Mouse (Mus musculus): ENCODE data around the gene Gng12.
A peak's percentile ranks its signal among the peaks of the same experiment; 100 is the strongest.
"Not testable (repeated sequence)": the region's sequence is repeated elsewhere in the genome, so short reads cannot be mapped to it uniquely, and the experiment has no call there.

The Gng12 gene

GRCm38 (mm10) chr6:67029312-67029950, 133.2 kb downstream of the Gng12 start:
- no peak for DNase-seq (ENCODE audit: low spot score)

GRCm38 (mm10) chr6:67029987-67030386, 133.8 kb downstream of the Gng12 start:
- DNase-seq (ENCODE audit: low spot score), result no peak

DNA sequence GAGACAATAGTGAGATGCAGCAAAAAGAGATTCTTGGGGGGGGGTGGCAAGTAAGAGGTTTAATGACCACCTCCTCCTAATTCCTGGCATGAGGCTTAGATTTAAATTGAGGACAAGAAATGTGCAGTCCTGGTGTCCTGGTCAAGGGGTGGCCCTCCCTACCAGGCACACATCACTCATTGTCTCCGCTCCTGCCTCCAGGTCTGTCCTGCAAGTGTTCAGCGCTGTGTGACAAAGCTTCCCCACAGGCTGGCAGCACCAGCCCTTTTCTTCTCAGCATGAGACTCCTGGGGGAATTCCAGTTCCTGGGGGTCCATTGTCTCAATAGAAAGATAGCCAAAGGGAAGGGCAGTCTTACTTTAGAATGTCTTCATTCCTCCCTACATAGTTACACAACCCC, 134.2 kb downstream of the Gng12 start:
- no peak for DNase-seq (ENCODE audit: low spot score)

DNA sequence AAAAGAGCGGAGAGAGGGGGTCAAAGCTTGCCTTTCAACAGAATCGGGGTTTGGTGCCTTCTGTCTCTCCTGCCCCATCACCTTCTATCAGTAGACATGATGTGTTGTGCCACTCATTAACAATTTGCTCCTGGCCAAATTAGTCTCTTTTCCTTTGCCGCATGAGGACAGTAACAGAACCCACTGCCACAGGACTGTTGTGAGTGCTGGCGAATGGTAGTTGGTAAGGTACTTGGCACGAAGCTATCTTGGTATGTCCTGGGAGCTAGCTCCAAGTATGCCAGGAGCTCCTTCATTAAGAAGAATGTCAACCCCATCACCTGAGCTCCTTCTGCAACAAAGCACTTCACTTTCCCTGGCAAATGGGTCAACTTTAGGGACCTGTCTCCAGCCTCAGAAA, 134.6 kb downstream of the Gng12 start:
- no peak for DNase-seq (ENCODE audit: low spot score)

DNA sequence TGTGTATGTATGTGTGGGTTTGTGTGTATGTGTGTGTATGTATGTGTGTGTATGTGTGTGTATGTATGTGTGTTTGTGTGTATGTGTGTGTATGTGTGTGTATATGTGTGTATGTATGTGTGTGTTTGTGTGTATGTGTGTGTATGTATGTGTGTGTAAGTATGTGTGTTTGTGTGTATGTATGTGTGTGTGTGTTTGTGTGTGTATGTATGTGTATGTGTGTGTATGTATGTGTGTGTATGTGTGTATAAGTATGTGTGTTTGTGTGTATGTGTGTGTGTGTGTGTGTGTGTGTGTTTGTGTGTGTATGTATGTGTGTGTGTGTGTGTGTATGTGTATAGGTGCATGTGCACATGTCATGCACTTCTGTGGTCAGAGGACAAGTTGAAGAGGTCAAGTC, 136.4 kb downstream of the Gng12 start:
- not testable (repeated sequence) for DNase-seq (ENCODE audit: low spot score)

GRCm38 (mm10) chr6:67032972-67033371, 136.8 kb downstream of the Gng12 start:
- not testable (repeated sequence) for DNase-seq (ENCODE audit: low spot score)

DNA sequence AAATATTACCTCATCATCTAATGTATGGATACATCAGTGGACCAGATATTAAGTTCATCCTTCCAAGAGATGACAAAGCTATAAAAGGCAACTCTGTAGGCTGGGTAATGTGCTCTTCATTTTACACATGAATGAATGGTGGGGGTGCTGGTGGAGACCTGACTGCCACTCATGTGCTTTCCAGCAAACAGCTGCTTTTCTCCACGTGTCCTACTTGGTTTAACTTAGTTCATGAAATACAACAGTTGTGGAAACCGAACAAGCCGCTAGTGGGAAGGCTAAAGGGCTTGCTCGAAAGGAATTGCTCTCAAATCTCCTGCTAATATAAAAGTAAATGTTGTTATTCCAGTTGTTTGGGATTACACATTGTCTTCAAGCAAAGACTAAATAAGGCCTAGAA, 137.4 kb downstream of the Gng12 start:
- DNase-seq (ENCODE audit: low spot score), result no peak

DNA sequence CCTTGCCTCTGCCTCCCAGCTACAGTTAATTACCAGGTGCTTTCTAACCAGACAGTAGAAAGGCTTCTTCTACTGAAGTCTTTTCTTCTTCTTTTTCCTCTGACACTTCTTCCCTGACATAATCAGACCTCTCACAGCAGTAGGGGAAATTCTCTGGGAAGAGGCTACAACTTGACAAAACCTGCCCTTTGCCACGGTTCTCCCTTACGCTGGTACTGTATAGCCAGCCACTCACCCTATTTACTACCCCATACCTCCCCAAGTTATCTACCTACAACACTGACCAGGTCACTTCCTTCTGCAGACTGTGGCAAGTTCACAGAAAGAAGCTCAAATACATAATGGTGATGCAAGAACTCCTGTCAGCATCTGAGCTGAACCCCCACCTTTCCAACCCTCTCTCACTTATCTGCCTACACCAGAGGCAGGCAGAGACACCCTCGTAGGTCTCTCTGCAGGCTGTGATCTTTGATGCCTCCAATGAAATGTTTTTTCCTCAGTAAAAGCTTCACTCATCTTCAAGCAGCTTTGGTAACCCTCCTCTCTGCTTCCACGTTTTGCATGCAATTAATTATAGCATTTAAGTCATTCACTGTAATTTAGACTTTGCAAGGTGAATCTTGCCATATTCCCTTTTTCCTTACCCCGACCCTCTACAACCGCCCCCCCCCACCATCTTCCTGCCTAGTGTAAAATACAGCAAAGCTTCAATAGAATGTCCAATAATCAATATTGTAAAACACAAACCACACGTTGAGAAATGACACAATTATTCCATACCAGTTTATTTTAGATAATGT, 138.3 kb downstream of the Gng12 start:
- peak; percentile 27 for DNase-seq (ENCODE audit: low spot score)

GRCm38 (mm10) chr6:67035388-67036299, 139.4 kb downstream of the Gng12 start:
- peak; percentile 73 for DNase-seq (ENCODE audit: low spot score)

DNA sequence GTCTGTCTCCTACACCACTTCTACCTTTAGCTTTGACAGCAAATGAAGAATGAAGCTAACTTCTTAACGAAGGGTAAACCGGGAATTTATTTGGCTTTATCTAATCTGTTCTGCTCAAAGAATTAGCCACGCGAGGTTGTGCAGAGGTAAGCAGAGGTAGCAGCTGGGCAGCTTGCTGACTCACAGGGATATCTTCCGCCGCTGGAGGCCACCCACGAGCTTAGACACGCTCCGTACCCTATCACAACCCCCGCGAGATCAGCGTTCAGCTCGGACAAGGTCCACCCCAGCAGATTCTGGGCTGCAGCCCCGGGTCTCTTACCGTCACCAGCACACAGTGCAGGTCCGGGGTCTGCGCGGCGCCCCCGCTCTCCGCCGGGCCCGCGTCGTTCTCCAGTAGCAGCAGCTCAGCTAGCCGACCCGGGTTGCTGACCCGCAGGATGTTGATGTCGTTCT, 140.2 kb downstream of the Gng12 start:
- DNase-seq (ENCODE audit: low spot score), result peak; percentile 92

GRCm38 (mm10) chr6:67036837-67037628, 140.8 kb downstream of the Gng12 start, which contains the start of gene Gadd45a:
Gadd45a (minus strand) TSS chr6:67037457.
- peak; percentile 99 for DNase-seq (ENCODE audit: low spot score)

GRCm38 (mm10) chr6:67038964-67039363, 142.8 kb downstream of the Gng12 start:
- no peak for DNase-seq (ENCODE audit: low spot score)

DNA sequence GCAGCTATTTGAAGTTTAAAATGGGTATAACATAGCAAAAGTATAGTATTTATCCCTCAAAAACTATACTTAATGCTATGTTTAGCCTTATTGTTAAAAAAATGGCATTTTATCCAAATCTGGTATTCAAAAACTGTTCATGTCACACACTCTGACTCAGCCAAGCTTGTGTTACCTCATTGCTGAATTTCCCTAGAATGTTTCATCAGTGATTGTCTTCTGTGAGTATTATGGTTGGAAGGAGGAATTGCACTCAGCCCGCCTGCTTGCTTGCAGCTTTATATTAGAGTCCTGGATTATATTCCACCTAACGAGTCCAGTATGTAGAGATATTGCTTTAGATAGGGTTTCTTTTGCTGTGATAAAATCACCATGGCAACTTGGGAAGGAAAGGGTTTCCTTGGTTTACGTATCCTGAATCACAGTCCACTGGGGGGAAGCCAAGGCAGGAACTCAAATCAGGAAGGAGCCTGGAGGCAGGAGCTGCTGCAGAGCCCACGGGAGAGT, 144.8 kb downstream of the Gng12 start:
- peak; percentile 40 for DNase-seq (ENCODE audit: low spot score)

DNA sequence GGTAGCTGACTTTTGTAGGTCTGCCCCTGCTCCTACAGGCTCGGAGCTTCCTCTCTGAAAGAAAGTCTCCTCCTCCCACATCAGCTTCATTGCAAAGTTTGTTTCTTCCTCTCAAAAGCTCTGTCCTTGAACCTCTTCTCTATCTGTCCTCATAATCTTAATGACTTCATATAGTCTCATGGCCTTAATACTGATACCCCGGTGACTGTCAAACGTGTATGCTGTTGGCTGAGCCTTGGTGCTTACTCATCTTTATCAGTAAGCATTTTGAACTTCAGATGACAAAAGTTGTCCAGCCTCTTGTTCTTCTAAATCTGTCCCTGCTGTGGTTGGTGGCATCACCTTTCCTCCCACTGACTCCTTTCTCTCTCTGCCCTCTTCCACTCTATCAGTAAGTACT, 149.2 kb downstream of the Gng12 start:
- DNase-seq (ENCODE audit: low spot score), result no peak

DNA sequence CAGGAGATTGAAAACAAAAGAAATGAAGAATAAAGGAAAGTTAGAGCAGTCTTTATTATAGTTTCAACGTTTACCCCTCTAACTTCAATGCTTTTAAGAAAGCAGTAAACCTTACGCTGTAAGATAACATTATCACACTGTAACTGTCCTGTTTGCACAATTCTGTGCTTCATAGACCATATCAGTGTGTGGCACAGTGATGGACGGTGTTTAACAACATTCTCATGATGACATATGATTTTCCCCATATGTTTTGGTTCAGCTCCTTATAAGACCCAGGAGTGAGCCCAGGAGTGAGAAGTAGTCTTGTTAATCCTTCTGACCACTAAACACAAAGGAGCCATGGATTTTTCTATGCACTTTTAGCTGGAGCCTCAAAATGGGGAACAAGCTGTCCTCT, 150.7 kb downstream of the Gng12 start:
- no peak for DNase-seq (ENCODE audit: low spot score)

- DNase-seq (ENCODE audit: low spot score), result no peak
Measured at GRCm38 (mm10) chr6:67048052-67048691, 152.0 kb downstream of the Gng12 start.

GRCm38 (mm10) chr6:67048880-67049694, 152.9 kb downstream of the Gng12 start:
- DNase-seq (ENCODE audit: low spot score), result no peak

DNA sequence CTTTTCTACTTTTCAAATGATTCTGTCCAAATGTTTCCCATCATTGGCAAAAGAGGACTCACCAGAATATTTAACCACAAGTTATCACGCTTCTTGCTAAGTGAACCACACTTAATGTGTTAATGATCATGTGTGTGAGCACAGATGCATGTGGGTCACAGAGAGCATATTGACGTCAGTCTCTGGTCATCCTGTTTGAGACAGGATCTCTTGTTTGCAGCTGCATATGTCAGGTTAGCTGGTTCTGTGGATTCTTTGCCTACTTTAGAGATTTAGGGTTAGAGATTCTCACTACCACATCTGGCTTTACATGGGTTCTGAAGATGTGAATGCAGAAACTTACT, 153.5 kb downstream of the Gng12 start:
- no peak for DNase-seq (ENCODE audit: low spot score)

DNA sequence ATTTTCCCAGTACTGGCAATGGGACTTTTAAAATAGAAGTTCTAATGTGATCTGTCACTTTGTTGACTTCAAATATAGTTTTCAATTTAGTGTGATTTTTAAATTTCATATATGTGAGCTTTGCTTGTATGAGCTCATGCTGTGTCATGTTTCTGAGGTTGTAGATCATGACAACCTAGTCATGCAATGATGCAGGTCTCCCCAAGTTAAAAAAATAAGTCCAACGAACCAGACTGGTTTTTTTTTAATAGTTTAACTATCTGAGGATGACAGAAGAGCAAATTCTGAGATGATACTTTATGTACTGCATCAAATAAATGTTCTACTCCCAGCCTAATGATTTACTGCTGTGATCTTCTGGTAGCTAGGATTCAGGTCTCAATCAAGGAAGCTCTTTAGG, 153.9 kb downstream of the Gng12 start:
- no peak for DNase-seq (ENCODE audit: low spot score)

Measured in adipocyte (in vitro differentiated cells).